Mouse (Mus musculus): Measurements from ENCODE around the gene Gipc1. TPM values are rescaled to one million over a fixed set of nuclear protein-coding genes. Genes with fewer than 3 reads are reported as not detected.

Gipc1 gene
- polyA plus RNA-seq (2017; shearing (Covaris generic)): 12.2 TPM

DNA sequence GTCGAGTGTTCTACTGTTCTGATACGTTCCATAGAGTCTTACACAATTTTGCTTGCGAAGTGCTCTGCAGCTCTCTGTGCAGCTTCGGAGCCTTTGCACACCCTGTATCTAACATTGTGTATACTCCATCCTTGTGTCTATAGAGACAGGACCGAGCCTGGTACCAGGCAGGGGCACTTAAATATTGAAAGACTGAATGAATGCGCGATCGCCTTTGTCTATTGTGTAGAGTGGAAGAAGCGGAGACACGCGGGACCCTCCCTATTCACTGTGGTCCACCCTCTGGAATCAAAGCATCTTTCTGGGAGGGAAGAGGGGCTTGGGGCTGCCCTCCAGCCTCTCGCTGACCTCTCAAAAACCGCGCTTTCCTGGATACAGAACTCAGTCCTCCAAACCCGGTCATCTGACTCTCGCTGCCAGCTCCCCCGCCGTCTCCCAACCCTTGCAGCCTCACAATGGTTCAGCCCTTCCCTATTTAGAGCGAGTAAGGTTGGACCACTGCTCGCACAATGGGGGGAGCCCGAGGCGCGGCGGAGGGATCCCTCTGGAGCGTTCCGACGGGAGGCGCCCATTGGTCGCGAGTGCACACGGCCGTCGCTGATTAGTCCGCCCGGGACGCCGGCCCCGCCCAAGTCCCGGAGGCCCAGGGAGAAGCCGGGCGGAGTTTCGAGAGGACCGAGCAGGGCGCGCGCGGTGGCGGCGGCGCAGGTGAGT lies at the start of gene Gipc1:
Gene Gipc1 (plus strand): TSS at position 648 of the 714 bp plus-strand sequence.

DNA sequence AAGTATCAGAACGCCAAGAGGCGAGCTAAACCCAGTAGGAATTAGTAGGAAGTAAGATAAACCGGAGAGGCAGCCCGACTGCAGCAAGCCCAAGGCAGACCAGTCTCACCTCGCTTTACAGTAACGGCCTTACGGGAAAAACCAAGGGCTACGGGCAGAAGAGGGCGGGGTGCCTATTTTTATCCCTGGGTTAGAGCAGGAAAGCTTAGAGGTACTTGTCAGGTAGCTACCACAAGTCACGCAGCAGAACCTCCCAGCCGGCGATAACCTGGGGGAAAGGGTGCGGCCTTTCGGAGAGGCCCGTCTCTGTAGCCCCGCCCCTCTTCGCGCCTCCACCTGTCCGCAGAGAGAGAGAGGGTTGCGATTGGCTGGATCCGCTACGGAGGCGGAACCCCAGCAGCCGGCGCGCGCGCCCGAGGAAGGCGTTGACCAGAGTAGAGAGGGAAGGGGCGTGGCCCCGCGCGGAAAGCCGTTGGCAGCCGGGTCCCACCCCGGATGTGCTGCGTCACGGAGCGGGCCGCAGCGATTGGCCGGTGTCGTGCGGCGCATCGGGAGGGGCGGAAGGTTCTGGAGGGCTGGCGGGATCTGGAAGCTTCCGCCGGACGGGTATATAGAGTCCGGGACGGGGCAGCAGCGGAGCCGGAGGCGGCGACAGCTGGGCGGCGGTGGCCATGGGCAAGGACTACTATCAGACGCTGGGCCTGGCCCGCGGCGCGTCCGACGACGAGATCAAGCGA lies 44.6 kb upstream of the Gipc1 start, which contains the start of the genes Tecr and Dnajb1:
Gene Tecr (minus strand): TSS at position 311 of the 737 bp plus-strand sequence.
Gene Dnajb1 (plus strand): TSS at position 533 of the 737 bp plus-strand sequence.

DNA sequence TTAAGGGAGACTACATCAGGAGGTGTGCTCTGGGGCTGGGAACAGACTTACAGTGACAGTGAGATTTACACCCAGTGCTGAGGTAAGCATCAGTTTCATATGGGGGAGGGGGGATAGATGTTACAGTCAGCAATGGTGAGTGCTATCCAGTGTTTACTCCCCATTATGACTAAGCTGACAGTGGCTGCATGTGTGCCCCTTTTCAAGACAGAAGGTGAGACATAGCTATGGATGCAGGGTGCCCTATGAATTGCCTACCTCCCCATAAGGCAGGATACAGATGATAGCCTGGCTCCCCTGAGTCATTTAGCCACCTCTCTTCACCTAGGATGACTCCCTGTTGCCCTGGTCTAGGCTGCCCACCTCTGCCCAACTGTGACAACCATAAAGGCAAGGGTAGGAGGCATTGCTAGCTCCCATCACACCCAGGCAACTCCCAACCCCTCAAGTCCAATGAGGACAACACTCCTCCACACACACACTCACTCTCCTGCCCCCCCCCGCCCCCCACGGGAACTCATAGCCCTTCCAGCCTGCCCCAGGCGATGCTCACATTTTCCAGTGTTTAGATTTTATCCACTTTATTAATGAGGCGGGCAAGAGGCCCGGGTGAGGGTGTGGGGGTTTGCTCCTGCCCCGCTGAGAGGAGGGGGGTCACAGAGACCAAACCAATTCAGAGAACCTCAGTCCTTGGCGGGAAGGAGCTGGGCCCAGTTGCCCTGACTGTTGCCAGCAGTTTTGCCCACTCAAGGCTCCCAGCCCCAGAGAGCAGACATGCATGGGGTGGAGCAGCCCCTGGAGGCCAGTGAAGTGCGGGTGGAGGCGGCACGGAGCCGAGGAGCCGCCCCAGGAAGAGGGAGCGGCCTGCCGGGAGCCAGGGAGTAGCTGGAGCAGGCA lies 13.7 kb downstream of the Gipc1 start, which contains the start of gene Ptger1:
Gene Ptger1 (plus strand): TSS at position 710 of the 897 bp plus-strand sequence.

DNA sequence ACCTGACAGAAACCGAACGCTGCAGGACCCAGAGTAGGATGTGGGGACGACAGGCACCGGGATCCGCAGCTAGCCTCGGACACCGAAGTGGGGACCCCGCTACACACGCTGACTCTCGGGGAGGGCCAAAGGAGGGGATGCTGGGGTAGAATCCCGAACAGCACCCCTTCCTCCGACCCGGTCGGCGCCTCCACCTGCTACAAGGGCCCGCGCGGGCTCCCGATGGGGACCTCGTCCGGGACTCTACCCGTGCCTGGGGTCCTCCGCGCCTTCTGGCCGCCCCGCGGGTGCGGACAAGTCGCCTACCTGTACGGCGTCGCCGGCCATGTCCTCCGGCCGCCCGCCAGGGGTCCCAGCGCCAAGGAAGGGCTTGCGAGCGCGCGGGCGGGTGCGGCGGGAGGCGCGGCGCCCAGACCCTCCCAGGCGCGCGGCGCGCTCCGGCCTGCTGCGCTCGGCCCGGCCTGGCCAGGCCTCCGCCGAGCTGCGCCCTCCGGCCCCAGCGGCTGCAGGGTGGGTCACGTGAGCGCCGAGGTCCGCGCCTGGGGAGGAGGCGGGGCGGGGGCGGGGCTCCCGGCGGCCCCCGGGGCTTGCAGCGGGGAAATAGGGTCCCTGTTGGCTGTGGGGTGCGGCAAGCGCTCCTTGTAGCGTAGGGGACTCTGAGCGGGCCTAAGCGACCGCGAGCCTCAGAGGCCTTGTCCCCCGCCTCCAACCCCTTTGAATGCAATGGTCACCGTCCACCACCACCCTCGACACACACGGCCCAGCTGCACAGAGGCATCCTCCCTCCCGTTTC lies 46.4 kb downstream of the Gipc1 start, which contains the start of gene Pkn1:
Gene Pkn1 (minus strand): TSS at position 519 of the 793 bp plus-strand sequence.

Other genes with a start within 250 kb of the Gipc1 start
- 17.7 TPM for gene Scoc, start 194.3 kb upstream of the Gipc1 start, polyA plus RNA-seq (2017; shearing (Covaris generic))
- gene Olfr370, start 116.9 kb upstream of the Gipc1 start, polyA plus RNA-seq (2017; shearing (Covaris generic)): 0.32 TPM
- gene Ndufb7, start 86.0 kb upstream of the Gipc1 start, polyA plus RNA-seq (2017; shearing (Covaris generic)): 128 TPM
- 283 TPM for gene Tecr, start 44.7 kb upstream of the Gipc1 start, polyA plus RNA-seq (2017; shearing (Covaris generic))
- gene Dnajb1, start 44.5 kb upstream of the Gipc1 start, polyA plus RNA-seq (2017; shearing (Covaris generic)): 430 TPM
- gene Ptger1, start 14.0 kb downstream of the Gipc1 start, polyA plus RNA-seq (2017; shearing (Covaris generic)): 3.3 TPM
- 187 TPM for gene Pkn1, start 46.5 kb downstream of the Gipc1 start, polyA plus RNA-seq (2017; shearing (Covaris generic))
- 141 TPM for gene Ddx39, start 62.5 kb downstream of the Gipc1 start, polyA plus RNA-seq (2017; shearing (Covaris generic))
- 521 TPM for gene Adgre5, start 88.6 kb downstream of the Gipc1 start, polyA plus RNA-seq (2017; shearing (Covaris generic))
- gene Adgrl1, start 247.4 kb downstream of the Gipc1 start, polyA plus RNA-seq (2017; shearing (Covaris generic)): 5.4 TPM